Mouse (Mus musculus): ENCODE measurements around the gene Cdh8. TPM values are rescaled to one million over a fixed set of nuclear protein-coding genes. Genes with fewer than 3 reads are reported as not detected.
"Not testable (repeated sequence)": the region's sequence is repeated elsewhere in the genome, so short reads cannot be mapped to it uniquely, and the experiment has no call there.

The Cdh8 gene
- total RNA-seq, 2 experiments from 2014 or later: 46.3 to 46.8 TPM

GRCm38 (mm10) chr8:99234372-99234771 is 181.9 kb downstream of the Cdh8 start:
- Histone ChIP-seq H3K27ac (no peak overlapping the region; the same call in 1 of the 2 replicates), H3K4me3 (no peak overlapping the region)
- DNase-seq (ENCODE audit: extremely low spot score in 1 of 2, low spot score in 2 of 2): no peak
- no peak for TF ChIP-seq CTCF (IDR thresholded peaks at IDR 0.05)
- intact Hi-C loops (cut with DNase I): no loop called here

- no peak for DNase-seq (ENCODE audit: extremely low spot score in 1 of 2, low spot score in 2 of 2)
- Histone ChIP-seq H3K4me3 (no peak overlapping the region), H3K27ac (0 out of 2 replicates have a peak overlapping the region, but pooled peaks have one; percentile 41)
- TF ChIP-seq CTCF (IDR thresholded peaks at IDR 0.05): no peak
- intact Hi-C loops (cut with DNase I): no loop called here
Measured at GRCm38 (mm10) chr8:99223697-99224096, 192.6 kb downstream of the Cdh8 start.

GRCm38 (mm10) chr8:99205194-99205593 is 211.1 kb downstream of the Cdh8 start:
- Histone ChIP-seq H3K27ac (no peak overlapping the region), H3K4me3 (no peak overlapping the region)
- intact Hi-C loops (cut with DNase I): no loop called here
- no peak for DNase-seq (ENCODE audit: extremely low spot score in 1 of 2, low spot score in 2 of 2)
- TF ChIP-seq CTCF (IDR thresholded peaks at IDR 0.05): no peak

GRCm38 (mm10) chr8:99190643-99191042 is 225.6 kb downstream of the Cdh8 start:
- DNase-seq (ENCODE audit: extremely low spot score in 1 of 2, low spot score in 2 of 2): no peak
- intact Hi-C loops (cut with DNase I): no loop called here
- TF ChIP-seq CTCF (IDR thresholded peaks at IDR 0.05): no peak
- Histone ChIP-seq H3K27ac (no peak overlapping the region), H3K4me3 (no peak overlapping the region)

- DNase-seq (ENCODE audit: extremely low spot score in 1 of 2, low spot score in 2 of 2): no peak
- Histone ChIP-seq H3K27ac (no peak overlapping the region), H3K4me3 (no peak overlapping the region)
- intact Hi-C loops (cut with DNase I): no loop called here
- no peak for TF ChIP-seq CTCF (IDR thresholded peaks at IDR 0.05)
Measured at GRCm38 (mm10) chr8:99186879-99187278, 229.4 kb downstream of the Cdh8 start.

- intact Hi-C loops (cut with DNase I): no loop called here
- H3K4me3 ChIP-seq: no peak overlapping the region
- TF ChIP-seq CTCF (IDR thresholded peaks at IDR 0.05): peak; percentile 9
- no peak for DNase-seq (ENCODE audit: extremely low spot score in 1 of 2, low spot score in 2 of 2)
- no peak overlapping the region for H3K27ac ChIP-seq
Measured at GRCm38 (mm10) chr8:99184186-99184585, 232.1 kb downstream of the Cdh8 start.

GRCm38 (mm10) chr8:99166966-99167365 is 249.3 kb downstream of the Cdh8 start:
- no peak for TF ChIP-seq CTCF (IDR thresholded peaks at IDR 0.05)
- intact Hi-C loops (cut with DNase I): no loop called here
- DNase-seq (ENCODE audit: extremely low spot score in 1 of 2, low spot score in 2 of 2): no peak
- H3K4me3 ChIP-seq: no peak overlapping the region
- H3K27ac ChIP-seq: no peak overlapping the region

- no peak for DNase-seq (ENCODE audit: extremely low spot score in 1 of 2, low spot score in 2 of 2)
- Histone ChIP-seq H3K4me3 (no peak overlapping the region), H3K27ac (no peak overlapping the region)
- no peak for TF ChIP-seq CTCF (IDR thresholded peaks at IDR 0.05)
- intact Hi-C loops (cut with DNase I): no loop called here
Measured at GRCm38 (mm10) chr8:99161633-99162032, 254.6 kb downstream of the Cdh8 start.

- H3K4me3 ChIP-seq: no peak overlapping the region
- no peak overlapping the region for H3K27ac ChIP-seq
- no peak for DNase-seq (ENCODE audit: extremely low spot score in 1 of 2, low spot score in 2 of 2)
- intact Hi-C loops (cut with DNase I): no loop called here
- no peak for TF ChIP-seq CTCF (IDR thresholded peaks at IDR 0.05)
Measured at GRCm38 (mm10) chr8:99145436-99145835, 270.8 kb downstream of the Cdh8 start.

GRCm38 (mm10) chr8:99144761-99145160 is 271.5 kb downstream of the Cdh8 start:
- H3K4me3 ChIP-seq; H3K27ac ChIP-seq; intact Hi-C loops (cut with DNase I); DNase-seq (ENCODE audit: extremely low spot score in 1 of 2, low spot score in 2 of 2): not testable (repeated sequence)

- no peak for TF ChIP-seq CTCF (IDR thresholded peaks at IDR 0.05)
- Histone ChIP-seq H3K27ac (no peak overlapping the region), H3K4me3 (no peak overlapping the region)
- no peak for DNase-seq (ENCODE audit: extremely low spot score in 1 of 2, low spot score in 2 of 2)
- intact Hi-C loops (cut with DNase I): no loop called here
Measured at GRCm38 (mm10) chr8:99098453-99098852, 317.8 kb downstream of the Cdh8 start.

GRCm38 (mm10) chr8:99051344-99051743 is 364.9 kb downstream of the Cdh8 start:
- H3K4me3 ChIP-seq: no peak overlapping the region
- no peak overlapping the region for H3K27ac ChIP-seq
- peak; percentile 41 for TF ChIP-seq CTCF (IDR thresholded peaks at IDR 0.05)
- intact Hi-C loops (cut with DNase I): no loop called here
- DNase-seq (ENCODE audit: extremely low spot score in 1 of 2, low spot score in 2 of 2): no peak

GRCm38 (mm10) chr8:99048664-99049363 is 367.5 kb downstream of the Cdh8 start:
- intact Hi-C loops (cut with DNase I): no loop called here
- Histone ChIP-seq H3K27ac (no peak overlapping the region), H3K4me3 (no peak overlapping the region)
- DNase-seq (ENCODE audit: extremely low spot score in 1 of 2, low spot score in 2 of 2): no peak
- TF ChIP-seq CTCF (IDR thresholded peaks at IDR 0.05): no peak

Data from left cerebral cortex, adult 2 months (tissue).